Mouse (Mus musculus) urinary bladder, adult 18-20 months (tissue): ENCODE data around the gene Clic4.
"Not testable (repeated sequence)": the region's sequence is repeated elsewhere in the genome, so short reads cannot be mapped to it uniquely, and the experiment has no call there.

Source experiments
- DNase-seq, 2 experiments: peaks; one replicate each; pipeline ENCODE4 v3.0.0; 2022; ENCODE audit warnings: low spot score in 2 of 2, mixed read lengths in 2 of 2

Clic4 gene

DNA sequence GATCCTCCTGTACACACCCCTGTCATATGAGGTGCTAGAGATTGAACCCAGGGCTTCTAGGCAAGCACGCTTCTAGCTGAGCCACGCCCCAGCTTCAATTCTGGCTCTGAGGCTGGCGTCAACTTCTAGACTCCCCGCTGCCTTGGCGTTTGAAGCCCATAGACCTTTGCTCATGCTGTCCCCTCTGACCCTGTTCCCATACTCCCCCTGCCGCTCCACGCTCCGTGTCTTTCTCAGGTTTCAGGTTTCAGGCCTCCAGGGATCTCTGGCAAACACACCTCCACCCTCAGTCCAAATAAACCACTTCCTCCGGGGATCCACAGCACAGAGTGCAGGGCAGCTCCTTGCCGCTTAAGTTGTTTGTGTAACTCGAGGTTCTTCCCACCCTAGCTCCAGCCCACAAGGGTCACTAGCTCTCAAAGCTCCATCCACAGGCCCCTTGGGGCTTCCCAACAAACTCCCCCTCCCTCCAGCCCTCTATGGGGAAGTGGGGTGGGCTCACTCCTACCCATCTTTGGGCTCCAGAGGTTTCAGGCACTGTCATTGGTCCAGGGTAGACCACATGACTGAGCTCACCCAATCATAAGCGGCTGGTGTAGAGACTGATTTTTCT lies 20.0 kb upstream of the Clic4 start:
- peak; percentile 58 to 79 for DNase-seq

DNA sequence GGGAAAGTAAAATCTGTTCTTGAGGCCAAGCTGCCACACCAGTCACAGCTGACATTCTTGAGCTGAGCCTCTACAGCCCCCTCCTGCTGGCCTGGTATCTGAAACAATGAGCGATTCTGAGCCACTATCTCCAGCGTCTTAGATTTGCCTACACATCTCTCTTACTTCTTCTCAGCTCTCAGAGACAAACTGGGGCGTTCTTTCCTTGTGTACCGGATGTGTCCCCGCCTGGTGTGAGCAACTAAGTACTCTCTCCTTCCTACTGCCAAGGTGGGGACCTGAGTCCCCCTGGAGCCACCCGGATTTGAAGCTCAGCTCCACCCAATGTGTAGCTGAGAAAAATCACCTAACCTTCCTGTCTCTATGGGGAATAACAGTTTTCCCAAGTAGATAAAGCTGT lies 19.2 kb upstream of the Clic4 start:
- DNase-seq = no peak

DNA sequence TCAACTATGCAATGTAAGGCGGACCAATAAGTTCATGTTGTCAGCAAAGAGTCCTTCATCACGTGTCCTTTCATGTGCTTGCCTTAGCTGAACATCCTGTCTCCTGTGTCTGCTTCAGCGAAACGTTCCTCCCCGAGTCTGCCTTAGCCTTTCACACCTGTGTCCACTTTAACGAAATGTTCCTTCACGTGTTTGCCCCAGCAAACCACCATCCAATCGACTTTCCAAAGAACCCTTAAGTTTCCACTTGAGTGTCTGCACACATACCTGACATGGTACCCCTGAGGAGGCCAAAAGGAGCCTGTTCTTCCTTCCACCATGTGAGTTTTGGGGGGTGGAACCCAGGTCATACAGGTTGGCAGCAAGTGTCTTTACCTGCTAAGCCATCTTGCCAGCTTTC lies 18.6 kb upstream of the Clic4 start:
- DNase-seq = no peak

DNA sequence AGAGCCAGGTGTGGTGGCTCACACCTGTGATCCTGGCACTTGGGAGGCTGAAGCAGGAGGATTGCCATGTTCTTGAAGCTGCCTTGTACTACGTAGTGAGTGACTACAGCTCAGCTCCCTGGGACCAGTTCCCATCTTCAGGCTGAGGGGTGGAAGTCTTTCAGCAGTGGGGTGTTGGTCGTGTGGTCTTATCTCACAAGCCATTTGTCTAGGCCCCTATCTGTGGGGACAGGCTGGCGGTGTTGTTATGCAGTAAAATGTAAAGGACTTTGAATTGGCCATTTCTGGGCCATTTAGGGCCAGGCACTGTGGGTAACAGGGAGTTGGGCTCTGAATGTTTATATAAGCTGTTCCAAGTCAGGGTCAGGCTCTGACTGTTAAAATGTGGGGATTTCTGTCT lies 15.4 kb upstream of the Clic4 start:
- no peak for DNase-seq

DNA sequence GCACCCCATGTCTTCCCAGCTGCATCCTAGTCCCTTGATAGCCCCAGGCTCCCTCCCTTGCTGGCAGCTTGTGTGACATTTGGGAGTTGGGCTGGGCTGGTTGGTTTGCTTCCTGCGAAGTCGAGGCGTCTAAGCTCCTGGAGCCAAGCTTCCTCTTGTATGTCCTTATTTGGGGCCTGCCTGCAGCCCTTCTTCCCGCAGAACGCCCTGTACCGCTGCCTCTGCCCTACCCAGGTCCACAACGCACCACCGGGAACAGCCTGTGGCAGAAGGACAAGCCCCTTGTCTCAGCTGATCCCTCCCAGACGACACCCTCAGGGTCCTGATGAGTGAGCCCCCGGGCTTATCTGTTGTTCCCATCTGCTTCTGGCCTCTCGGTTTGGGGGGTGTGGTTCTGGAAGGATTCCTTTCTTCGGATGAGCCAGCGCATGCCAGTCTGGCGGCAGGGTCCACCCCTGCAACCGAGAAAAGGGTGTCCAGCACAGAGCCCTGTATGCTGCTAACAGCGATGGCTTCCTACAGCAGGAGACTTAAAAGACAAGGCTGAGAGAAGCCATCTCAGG lies 14.3 kb upstream of the Clic4 start:
- DNase-seq = peak in 1 of 2 experiments; percentile 39

DNA sequence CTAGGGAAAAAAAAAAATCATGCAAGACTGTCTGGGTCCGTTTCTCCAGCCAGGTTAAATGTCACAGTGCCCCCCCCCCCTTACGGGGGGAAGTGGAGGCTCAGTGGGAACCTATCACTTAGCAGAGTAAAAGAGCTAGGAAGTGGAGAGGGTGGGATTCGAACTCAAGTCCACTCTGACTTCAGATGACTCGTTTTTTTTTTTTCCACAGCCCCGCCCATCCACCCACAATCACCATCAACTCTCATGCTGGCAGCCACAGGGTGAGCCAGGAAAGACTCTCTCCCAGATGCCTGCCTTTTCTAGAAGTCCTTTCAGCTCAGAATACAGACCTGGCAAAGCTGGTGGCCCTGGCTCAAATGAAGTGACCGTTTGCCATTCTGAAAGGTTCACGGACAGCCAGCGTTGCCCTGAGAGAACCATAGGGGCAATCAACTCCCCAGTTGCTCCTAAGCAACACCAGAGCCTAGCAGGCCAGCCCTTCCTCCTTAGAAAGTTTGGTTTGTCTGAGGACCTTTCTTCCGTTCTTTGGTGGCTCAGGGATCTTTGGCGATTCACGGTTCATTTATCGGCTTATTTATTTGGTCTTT lies 13.5 kb upstream of the Clic4 start:
- DNase-seq = no peak

DNA sequence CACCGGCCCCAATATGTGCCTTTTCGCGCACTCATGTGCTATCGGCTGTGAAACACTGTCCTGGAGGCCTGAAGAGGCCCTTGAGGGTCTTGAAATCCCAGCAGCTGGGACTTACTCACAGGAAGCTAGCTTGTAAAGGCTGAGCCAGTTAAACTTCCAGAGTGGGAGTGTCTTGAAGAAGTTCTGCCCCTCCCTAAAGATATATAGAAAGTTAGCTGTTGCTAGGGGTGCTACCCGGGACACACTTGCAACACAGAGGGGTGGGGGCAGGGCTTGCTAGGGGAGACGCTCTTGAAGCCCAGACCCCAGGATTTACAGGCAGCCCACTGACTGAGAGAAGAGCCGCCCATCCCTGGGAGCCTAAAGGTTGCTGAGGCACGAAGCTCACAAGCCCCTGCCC lies 12.8 kb upstream of the Clic4 start:
- no peak for DNase-seq

DNA sequence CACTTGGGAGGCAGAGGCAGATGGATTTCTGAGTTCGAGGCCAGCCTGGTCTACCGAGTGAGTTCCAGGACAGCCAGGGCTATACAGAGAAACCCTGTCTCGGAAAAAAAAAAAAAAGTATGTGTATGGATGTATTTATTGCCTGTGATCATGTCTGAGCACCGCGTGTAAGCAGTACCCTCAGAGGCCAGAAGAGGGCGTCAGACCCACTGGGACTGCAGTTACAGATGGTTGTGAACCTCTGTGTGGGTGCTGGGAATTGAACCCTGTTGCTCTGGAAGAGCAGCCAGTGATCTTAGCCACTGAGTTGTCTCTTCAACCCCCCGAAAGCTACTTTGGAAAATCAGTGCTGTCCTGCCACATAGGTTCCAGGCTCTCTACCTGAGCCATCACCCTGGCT lies 11.3 kb upstream of the Clic4 start:
- DNase-seq = no peak

DNA sequence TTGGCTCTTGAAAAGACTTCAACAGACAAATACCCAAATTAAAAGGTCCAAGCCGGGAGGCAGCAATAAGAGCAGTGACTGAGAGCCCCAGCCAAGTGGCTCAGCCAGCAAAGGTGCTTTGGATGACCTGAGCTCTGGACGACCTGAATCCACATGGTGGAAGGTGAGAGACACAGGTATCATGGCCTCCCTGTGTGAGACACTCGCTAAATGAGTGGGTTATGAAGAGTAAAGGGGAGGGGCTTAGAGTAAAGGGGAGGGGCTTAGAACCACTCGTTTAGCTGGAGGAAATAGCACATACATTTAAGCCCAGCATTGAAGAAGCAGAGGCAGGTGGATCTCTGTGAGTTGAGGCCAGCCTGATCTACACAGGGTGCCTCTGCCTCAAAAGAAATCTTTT lies 10.8 kb upstream of the Clic4 start:
- no peak for DNase-seq

DNA sequence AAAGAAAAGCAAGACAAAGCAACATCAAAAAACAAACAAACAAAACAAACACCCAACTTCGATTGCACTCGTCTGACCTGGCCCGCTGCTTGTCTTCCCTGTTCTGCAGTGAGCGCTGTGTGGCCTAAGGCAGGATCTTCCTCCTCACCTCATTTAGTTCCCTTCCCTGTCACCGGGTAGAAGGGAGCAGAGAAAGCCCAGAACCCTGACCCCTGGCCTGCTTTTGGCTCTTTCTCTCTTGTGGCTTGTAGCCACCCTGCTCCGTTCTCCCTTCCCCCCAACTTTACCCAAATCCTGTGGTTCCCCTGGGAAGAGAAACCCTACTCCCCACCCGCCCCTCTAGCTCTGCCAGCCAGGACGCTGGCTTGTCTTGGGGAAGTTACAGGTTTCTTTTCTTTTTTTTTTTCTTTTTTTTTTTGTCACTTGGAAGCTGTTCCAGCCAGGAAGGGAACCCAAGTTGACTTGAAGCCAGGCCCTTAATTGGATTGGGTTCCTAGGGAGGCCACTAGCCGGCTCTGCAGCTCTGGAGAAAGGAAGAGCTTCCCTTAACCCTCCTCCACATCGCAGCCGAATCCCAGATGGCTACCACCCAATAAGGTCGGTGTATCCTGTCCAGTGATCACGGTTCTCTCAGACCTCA lies 10.2 kb upstream of the Clic4 start:
- DNase-seq = no peak

DNA sequence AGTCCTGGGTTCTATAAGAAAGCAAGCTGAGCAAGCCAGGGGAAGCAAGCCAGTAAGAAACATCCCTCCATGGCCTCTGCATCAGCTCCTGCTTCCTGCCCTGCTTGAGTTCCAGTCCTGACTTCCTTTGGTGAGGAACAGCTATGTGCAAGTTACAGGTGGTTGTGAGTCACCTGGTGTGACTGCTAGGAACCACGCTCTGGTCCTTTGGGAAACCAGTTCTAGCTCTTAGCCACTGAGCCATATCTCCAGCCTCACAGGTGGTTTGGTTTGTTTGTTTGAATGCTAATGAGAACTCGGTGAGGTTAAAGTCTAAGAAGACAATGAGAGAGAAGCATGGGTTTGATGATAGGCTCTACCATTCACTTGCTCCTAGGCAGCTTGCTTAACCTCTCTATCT lies 7.4 kb upstream of the Clic4 start:
- not testable (repeated sequence) for DNase-seq

DNA sequence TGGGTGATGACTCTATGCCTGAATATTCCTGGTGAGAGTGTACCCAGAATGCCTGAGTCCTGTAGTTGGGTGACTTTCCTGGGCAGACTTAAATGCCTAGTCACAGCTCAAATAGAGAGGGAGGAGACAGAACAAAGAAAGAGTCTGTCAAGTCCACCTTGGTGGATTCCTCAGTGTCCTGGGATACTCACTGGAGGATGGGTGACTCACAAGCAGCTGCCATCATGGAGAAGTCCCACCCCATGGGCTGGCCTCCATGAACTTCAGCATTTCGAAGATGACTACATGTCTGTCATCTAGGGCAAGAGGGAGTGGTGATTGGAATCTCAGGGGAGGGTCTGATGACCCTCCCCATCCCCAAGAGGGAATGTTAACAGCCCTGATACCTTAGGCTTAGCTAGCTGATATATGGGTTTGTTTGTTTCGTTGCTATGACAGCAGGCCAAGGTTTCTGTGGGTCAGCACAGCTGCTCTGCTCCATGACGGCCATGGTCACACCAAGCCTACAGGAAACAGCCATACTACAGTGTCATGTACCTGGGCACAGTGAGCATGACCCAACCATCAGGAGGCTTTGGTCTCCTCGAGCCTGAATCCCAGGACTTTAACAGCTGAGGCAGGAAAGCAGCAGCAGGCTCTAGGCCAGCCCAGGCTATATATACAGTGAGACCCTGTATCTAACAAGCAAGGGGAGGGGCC lies 4.2 kb upstream of the Clic4 start:
- DNase-seq = no peak

DNA sequence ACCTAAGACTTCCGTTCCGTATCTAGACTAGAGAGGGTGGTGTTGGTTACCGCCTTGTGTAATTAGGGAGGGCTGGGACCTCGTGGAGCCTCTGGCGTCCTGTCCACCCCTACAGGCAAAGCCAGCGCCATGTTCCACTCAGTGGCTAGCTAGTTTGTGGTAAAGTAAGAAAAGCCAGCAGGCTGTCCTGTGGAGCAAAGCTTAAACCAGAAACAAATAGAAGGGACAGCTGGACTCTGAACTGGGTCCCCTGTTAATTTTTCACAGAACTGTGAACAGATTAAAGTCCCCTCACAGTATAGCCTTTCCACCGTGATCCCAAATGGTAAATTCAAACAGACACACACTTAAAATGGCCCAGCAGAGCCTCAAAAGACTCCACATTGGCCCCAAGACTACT lies 2.1 kb upstream of the Clic4 start:
- no peak for DNase-seq

DNA sequence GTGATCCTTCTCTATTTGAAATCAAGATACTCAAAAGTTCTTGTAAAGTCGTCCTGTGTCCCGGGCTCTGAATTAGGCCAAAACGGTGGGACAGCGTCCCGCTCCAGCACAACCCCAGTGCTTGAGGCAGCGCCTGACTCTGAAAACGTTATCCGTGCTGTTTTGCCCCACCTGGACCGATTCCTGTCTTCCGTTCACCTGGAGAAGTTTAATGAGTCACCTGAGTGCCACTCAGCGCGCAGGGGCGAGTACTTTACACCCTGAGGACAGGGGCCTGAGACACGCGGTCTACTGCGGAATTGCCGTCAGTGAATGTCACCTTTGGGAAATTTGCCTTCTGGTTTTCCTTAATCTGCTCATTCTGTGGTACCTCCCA lies 681 bp upstream of the Clic4 start:
- no peak for DNase-seq

DNA sequence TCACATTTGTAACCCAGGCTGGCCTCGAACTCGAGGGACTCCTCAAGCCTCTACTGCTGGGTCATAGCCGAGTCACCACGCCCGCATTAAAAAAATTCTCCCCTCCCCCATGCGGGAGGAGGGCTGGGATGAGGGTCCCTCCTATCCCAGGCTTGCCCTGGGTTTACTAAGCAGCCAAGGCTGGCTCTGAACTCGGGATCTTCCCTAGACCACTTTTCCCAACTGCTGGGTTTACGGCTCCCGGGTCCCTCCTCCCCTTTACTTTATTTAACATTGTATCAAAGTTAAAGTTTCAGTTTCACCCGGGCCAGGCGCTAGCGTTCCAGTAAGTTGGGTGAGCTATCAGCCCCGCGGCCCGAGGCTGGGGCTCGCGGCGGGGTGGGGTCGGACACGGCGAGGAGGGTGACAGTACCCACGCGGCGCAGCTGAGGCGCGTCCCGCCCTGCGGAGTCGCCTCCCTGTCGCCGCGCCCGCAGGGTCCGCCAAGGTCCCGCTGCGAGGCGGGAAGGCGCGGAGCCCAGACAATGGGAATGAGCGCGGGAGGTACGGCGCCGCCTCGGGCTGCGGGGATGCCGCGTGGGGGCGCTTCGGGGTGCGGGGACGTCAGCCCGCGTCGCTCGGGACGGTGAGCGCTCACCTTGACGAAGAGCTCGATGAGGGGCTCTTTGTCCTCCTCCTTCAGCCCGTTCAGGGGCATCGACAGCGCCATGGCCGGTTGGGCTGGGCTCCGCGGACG lies 565 bp downstream of the Clic4 start:
- peak; percentile 36 to 50 for DNase-seq

DNA sequence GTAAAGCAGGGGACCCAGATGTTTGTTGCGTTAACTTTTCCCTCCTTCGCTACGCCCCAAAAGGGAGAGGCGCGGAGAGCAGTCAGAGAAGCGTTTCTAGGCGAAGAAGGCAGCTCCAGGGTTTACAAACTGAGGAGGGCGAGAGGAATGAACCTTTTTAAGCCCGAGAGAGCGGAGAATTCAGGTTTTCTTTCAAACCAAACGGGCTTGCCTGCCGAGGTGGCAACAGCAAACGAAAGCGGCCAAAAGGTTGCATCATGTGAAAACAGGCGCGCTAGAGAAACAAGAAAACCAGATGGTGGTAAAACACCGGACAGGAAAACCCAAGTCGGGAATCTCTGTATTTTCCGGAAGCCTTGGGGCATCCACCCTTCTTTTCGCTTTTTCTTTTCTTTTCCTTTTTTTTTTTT lies 1.2 kb downstream of the Clic4 start:
- peak in 1 of 2 experiments; percentile 22 for DNase-seq

DNA sequence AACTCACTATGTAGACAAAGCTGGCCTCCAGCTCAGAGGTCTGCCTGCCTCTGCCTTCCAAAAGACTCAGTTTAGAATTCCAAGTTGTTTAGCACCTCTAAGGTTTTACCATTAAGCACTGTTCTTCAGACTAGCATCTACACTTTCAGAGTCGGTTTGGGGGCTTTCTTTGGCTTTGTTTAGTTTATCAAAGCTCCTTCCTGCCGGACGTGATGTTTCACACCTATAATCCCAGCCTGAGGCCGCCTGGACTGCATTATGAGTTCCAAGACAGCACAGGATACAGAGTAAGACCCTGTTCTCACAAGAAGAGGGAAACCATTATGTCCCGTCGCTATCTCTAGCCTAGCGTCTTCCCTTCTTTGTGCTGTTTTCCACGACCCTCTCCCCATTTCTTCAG lies 2.1 kb downstream of the Clic4 start:
- DNase-seq = no peak

DNA sequence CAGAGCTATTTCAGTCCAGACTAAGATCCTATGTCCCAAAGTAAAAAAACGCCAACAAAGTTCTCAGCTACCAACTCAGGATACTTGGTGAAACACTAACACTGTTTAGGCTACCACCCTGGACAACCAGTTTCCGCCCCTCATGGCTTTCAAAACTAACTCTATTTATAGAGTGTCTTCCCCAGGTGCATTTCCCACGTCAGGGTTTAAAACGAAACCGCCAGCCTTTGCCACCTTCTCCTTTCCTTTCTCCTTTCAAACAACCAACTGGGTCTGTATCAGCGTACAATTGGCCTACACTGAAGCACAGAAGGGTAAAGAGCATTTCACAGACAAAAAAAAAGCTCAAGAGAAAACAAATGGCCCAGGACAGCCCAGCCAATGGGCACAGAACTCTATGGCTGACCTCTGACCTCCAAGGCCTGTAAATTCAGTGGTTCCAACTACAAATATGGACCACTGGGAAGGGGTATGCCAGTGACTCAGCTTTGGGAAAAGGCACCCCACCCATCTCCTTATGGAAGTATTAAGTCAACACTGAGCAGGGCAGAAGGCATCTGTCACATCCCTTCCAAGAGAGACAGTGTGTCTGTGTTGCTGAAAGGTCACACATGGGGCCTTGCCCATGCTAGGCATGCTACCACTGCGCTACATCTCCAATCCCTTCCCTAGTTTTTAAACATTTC lies 2.8 kb downstream of the Clic4 start:
- no peak for DNase-seq

DNA sequence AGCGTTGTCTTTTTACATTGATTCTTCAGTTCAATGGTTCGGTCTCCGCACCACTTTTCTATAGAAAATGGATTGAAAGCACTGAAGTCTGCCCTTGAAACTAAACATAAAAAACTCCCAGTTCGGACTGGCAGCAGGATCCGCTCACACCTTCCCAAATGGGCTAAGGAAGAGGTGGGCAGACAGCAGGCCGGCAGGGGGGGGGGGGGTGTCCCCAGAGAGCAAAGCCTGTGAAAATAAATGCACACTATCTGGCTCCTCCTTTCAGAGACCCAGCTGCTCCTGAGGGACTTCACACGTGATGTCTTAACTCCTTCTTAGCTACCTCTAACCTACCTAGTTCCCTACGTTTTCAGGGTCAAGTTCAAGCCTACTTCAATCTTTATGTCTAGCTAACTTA lies 5.1 kb downstream of the Clic4 start:
- DNase-seq = no peak

DNA sequence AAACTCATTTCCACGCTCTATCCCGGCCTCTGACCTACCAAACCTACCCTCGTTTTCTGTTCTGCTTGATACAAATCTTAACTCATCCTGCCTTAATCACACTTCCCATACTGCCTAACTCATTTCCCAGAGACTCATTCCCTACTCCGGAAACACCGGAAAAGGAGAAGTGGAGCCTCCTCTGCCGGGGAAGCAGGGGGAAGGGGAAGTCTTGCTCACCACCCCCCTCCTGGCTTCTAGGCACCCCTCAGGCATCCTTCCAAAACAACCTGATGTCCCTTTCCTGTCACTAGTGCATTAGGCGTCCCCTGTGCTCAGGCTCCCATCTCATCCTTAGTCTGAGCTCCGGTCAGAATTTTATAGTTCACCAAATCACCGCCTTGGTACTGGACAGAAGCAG lies 5.6 kb downstream of the Clic4 start:
- DNase-seq = no peak

DNA sequence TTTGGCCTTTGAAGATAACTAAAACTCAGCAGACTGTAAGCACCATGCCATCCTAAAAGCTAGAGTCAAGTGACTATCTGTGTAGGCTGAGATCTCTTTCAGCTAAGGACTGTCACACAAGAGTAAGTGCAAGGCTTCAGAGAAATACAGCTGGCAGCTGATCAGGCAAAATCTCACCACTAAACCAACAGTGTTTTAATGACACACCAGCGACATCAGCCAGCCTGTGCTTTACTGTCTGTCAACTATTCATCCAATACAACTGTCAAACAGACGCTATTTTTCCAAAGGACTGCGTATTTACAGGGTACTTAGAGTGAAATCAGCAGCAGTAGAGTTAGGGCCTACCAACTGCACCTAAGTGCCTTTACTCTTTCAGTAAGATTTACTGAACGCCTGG lies 12.2 kb downstream of the Clic4 start:
- DNase-seq = no peak
